Mouse (Mus musculus) brain, embryonic 14.5 days (tissue): ENCODE results near the gene Calhm3.

Experiments
- CTCF ChIP-seq: fragments of 200-500 bp; IDR thresholded peaks from 2 replicates; pipeline ENCODE4 v1.5.1; 2012; ENCODE audit warnings: inconsistent platforms, mild to moderate bottlenecking, moderate library complexity, borderline replicate concordance; ENCODE audit not compliant: insufficient read depth, insufficient read length; ENCODE audit errors: extremely low read depth
- POLR2A ChIP-seq: fragments of 200-500 bp; IDR thresholded peaks from 2 replicates; pipeline ENCODE4 v1.6.1; 2012; ENCODE audit warnings: mild to moderate bottlenecking, inconsistent platforms, borderline replicate concordance; ENCODE audit not compliant: poor library complexity, insufficient read depth, insufficient read length, severe bottlenecking; ENCODE audit errors: extremely low read depth

GRCm38 (mm10) chr19:47168223-47168622 is 10.7 kb upstream of the Calhm3 start:
- TF ChIP-seq CTCF (peak; percentile 77), POLR2A (no peak)
